Mouse (Mus musculus) intestine, embryonic 16.5 days (tissue): Measurements from ENCODE around the gene Syn2. TPM values are rescaled to one million over a fixed set of nuclear protein-coding genes. Genes with fewer than 3 reads are reported as not detected.
A peak's percentile ranks its signal among the peaks of the same experiment; 100 is the strongest.
"Not testable (repeated sequence)": the region's sequence is repeated elsewhere in the genome, so short reads cannot be mapped to it uniquely, and the experiment has no call there.

Experiments used
- ATAC-seq: fragments of 200-750 bp; cut with Nextera tagmentation; 2 replicates; pipeline ENCODE4 v1.8.0; 2017; ENCODE audit warnings: moderate TSS enrichment, moderate library complexity
- H3K27ac ChIP-seq: fragments of 300-500 bp; sonication (generic); 2 replicates; pipeline ENCODE4 v1.5.1; 2014; ENCODE audit warnings: mild to moderate bottlenecking, low read length
- H3K27me3 ChIP-seq: fragments of 300-500 bp; sonication (generic); replicated peaks from 2 replicates; pipeline ENCODE4 v1.6.1; 2014; ENCODE audit warnings: low read length, control low read depth, mixed read lengths; ENCODE audit not compliant: control insufficient read depth, insufficient read depth
- H3K36me3 ChIP-seq: fragments of 300-500 bp; sonication (generic); 2 replicates; pipeline ENCODE4 v1.6.1; 2014; ENCODE audit warnings: low read length, control low read depth; ENCODE audit not compliant: control insufficient read depth, insufficient read depth
- H3K4me1 ChIP-seq: fragments of 300-500 bp; sonication (generic); 2 replicates; pipeline ENCODE4 v1.6.1; 2014; ENCODE audit warnings: low read length, control low read depth, mixed read lengths; ENCODE audit not compliant: control insufficient read depth, insufficient read depth
- H3K4me2 ChIP-seq: fragments of 300-500 bp; sonication (generic); 2 replicates; pipeline ENCODE4 v1.6.1; 2014; ENCODE audit warnings: low read depth, low read length, control low read depth
- H3K4me3 ChIP-seq: fragments of 300-500 bp; sonication (generic); 2 replicates; pipeline ENCODE4 v1.5.1; 2014; ENCODE audit warnings: mild to moderate bottlenecking, low read length
- H3K9ac ChIP-seq: fragments of 300-500 bp; sonication (generic); 2 replicates; pipeline ENCODE4 v1.6.1; 2014; ENCODE audit warnings: low read depth, low read length
- H3K9me3 ChIP-seq: fragments of 300-500 bp; sonication (generic); 2 replicates; pipeline ENCODE4 v1.6.1; 2016; ENCODE audit warnings: low read length, control low read depth; ENCODE audit not compliant: control insufficient read depth
- WGBS: fragments of 180-500 bp; shearing (Covaris S2); extraction: QIAGEN DNeasy Blood & Tissue Kit; methylation state at CpG from one replicate; pipeline ENCODE4 v1.1.7; 2014; 5-methylcytosine and 5-hydroxymethylcytosine counted together
- polyA plus RNA-seq: library from polyadenylated mRNA; unstranded; fragments of >200 nt; fragmentation: Nextera tagmentation; extraction: Ambion mirVana; gene quantifications from 2 replicates; pipeline ENCODE4 v1.2.1, GENCODE M21; 2015

Gene Syn2
- polyA plus RNA-seq, 1 experiment from 2014 or later, result 0.89 TPM

DNA sequence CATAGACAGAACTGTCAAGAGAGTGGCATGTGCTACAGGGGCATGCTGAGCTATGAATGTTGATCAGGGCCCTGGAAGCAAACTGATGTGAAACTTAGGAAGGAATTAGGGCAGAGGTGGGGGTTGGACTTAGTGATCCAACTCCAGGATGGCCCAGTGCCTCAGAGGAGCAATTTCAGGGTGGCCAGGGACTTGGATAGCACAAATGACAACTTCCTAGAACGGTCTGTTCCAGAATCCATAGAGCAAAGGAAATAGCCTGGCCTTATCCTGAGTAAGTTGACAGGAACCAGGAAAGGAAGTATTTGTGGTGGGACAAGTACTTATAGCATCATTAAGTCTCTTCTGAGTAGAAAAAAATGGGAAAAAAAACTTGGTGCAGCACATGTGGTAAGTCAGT is 97.9 kb downstream of the Syn2 start:
- H3K27me3 ChIP-seq, result no peaks in the 10 kb centered on the region
- no peaks in the 10 kb centered on the region for H3K36me3 ChIP-seq
- no peak for ATAC-seq
- H3K4me3 ChIP-seq, result no peak overlapping the region
- H3K9me3 ChIP-seq, result no peaks in the 10 kb centered on the region
- WGBS, result 74% methylated on average over 1 of the region's 1 CpGs
- H3K27ac ChIP-seq, result no peak overlapping the region
- no peaks in the 10 kb centered on the region for H3K4me1 ChIP-seq
- no peak overlapping the region for H3K4me2 ChIP-seq
- H3K9ac ChIP-seq, result no peak overlapping the region

DNA sequence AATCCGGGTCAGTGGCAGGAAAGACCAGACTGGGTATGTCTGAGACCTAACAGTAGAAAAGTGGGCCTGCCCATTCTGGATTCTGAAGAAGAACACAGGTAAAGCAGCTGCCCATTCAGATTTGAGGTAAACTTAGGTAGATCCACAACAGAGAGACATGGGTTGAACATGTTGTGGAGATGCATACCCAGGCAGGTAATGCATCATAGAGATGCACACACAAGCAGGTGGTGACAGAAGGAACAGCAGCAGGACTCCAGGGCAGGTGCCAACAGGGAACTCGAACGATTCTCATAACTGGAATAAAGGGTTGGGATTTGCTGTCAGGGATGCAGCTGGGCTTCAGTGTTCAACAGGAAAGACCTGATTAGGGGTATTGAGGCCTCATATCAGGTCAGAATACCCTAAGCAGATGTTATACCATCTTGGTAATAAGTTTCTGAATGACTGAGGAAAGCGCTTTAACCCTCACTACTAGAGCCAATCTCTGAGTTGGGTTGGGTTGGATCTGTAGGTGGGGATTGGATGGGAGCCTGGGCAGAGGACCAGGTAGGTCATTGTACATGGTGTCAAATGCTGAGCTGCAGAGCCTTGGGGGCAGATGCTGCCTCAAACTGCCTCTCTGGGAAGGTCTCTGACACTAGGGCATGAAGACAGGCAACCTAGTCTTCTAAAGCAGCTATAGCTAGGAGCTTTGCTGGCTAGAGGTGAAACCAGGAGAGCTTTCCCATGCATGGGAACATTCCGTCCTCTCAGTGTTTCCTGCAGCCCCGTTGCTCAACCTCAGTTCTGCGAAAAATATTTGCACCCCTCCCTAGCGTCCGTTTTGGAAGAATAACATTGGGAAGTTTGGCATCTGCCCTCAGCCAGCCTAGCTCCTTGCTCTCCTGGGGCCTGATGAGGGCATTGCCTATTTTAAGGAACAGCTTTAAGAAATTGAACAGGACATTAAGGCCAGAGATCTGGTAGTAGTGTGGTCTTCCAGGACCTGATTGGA is 103.6 kb downstream of the Syn2 start:
- Histone ChIP-seq H3K9me3 (no peaks in the 10 kb centered on the region), H3K4me1 (no peaks in the 10 kb centered on the region), H3K4me2 (no peak overlapping the region), H3K4me3 (no peak overlapping the region), H3K27ac (no peak overlapping the region), H3K27me3 (no peaks in the 10 kb centered on the region), H3K36me3 (no peaks in the 10 kb centered on the region), H3K9ac (no peak overlapping the region)
- no peak for ATAC-seq
- 87% methylated on average over 9 of the region's 9 CpGs for WGBS

DNA sequence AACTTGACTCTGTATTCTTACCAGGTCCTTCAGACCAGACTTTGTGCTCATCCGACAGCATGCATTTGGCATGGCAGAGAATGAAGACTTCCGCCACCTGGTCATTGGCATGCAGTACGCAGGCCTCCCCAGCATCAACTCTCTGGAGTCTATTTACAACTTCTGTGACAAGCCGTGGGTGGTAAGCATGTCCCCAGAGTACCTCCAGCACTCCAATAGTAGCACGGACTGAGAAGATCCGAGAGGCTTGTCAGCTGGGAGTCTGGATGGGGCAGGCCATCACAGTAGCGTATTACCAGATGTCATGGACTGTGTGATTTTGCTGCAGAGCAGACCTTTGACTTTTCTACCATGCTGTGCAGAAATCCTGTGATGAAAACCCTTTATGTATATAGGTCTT is 104.6 kb downstream of the Syn2 start:
- H3K27ac ChIP-seq, result no peak overlapping the region
- H3K9me3 ChIP-seq, result no peaks in the 10 kb centered on the region
- no peak overlapping the region for H3K9ac ChIP-seq
- no peaks in the 10 kb centered on the region for H3K27me3 ChIP-seq
- no peak overlapping the region for H3K4me3 ChIP-seq
- no peak for ATAC-seq
- H3K36me3 ChIP-seq, result no peaks in the 10 kb centered on the region
- no peaks in the 10 kb centered on the region for H3K4me1 ChIP-seq
- WGBS, result 83% methylated on average over 7 of the region's 7 CpGs
- no peak overlapping the region for H3K4me2 ChIP-seq

DNA sequence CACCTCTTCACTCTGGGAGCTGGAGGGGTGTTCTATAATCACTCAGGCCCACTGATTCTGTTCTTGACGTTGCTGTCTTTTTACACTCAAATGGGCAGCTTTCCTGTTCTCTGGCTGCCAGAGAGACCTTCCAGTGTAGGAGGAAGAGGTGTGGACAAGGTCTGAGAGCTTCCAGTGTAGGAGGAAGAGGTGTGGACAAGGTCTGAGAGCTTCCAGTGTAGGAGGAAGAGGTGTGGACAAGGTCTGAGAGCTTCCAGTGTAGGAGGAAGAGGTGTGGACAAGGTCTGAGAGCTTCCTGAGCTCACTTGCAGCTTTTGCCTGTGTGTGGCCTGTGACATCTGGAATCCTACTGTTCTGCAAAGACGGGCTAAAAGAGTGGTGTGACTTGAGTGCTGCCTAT is 105.7 kb downstream of the Syn2 start:
- not testable (repeated sequence) for H3K4me3 ChIP-seq, H3K36me3 ChIP-seq, H3K27me3 ChIP-seq, H3K4me2 ChIP-seq, ATAC-seq, H3K27ac ChIP-seq, H3K9me3 ChIP-seq, H3K4me1 ChIP-seq, H3K9ac ChIP-seq
- 40% methylated on average over 2 of the region's 2 CpGs for WGBS

DNA sequence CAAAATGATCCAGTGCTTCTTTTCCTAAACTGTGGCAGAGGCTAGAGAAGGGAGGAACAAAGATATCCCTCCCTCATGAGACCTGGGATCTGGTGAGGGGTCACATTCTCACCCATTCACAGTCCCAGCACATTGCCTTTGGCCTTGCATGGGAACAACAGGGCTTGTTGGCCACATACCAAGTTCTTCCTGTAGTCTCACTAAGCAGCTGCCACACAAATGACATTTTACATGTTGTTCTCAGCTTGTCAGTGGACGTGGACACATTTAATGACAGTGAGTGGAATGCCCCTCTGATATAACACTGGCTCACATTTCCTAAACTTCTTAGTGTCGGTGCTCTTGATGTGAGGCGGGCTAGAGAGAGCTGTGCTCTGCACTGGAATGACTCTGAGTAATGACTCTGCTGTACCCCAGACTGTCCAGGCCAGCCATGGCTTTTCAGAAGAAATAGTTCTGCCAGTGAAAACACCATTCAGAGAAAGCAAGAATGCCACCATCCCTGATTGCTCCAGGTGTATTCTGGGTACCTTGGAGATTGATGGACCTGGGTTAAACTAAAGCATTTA is 106.5 kb downstream of the Syn2 start:
- Histone ChIP-seq H3K4me2 (no peak overlapping the region), H3K27me3 (no peaks in the 10 kb centered on the region)

DNA sequence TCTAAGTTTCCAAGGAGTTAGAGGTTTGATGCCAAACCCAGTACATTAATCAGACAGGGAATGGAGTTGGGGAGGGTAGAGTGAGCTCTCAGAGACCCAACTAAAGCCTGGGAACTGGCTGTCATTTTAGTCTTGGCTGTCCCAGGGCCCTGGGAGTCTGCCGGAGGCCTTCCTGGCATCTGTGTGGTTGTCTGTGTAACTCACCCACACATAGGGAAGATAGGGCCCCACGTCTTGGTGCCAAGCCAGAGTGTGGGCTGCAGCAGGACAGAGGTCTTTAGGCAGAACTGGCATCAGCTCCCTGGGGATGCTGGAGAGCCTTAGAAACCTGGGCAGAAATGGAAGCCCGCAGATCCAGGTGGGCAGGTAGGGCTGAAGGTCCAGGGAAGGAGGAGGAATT is 107.2 kb downstream of the Syn2 start:
- no peak overlapping the region for H3K4me2 ChIP-seq
- no peaks in the 10 kb centered on the region for H3K36me3 ChIP-seq
- H3K4me1 ChIP-seq, result no peaks in the 10 kb centered on the region
- H3K9ac ChIP-seq, result no peak overlapping the region
- H3K27me3 ChIP-seq, result no peaks in the 10 kb centered on the region
- WGBS, result 88% methylated on average over 3 of the region's 3 CpGs
- no peak overlapping the region for H3K27ac ChIP-seq
- H3K4me3 ChIP-seq, result no peak overlapping the region
- ATAC-seq, result no peak
- no peaks in the 10 kb centered on the region for H3K9me3 ChIP-seq

More for the DNA sequence above, 106.5 kb downstream of the Syn2 start:
- no peaks in the 10 kb centered on the region for H3K9me3 ChIP-seq
- no peak overlapping the region for H3K27ac ChIP-seq
- H3K4me1 ChIP-seq, result no peaks in the 10 kb centered on the region
- H3K4me3 ChIP-seq, result no peak overlapping the region
- ATAC-seq, result no peak
- 64% methylated on average over 3 of the region's 3 CpGs for WGBS
- H3K36me3 ChIP-seq, result no peaks in the 10 kb centered on the region
- H3K9ac ChIP-seq, result no peak overlapping the region

DNA sequence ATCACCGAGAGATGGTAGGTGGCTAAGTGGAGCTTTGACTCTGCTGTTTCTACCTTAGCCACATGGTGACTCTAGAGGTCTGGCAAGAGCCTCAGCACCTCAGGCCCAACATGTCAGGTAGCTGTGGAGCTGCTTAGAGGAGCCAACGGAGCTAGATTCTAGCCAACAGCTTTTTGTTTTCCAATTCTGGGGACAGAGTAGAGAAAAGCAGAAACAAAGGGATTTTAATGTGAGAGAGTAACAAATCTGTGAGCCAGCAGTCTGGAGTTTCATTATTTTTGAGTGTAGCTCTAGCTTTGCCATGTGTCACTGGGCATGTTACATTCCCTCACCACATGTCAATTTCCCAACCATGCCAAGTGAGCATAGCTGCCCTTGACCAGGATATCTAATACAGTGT is 109.5 kb downstream of the Syn2 start:
- ATAC-seq, result no peak
- H3K4me2 ChIP-seq, result no peak overlapping the region
- no peak overlapping the region for H3K4me3 ChIP-seq
- no peak overlapping the region for H3K9ac ChIP-seq
- H3K27ac ChIP-seq, result no peak overlapping the region
- H3K4me1 ChIP-seq, result no peaks in the 10 kb centered on the region
- no peaks in the 10 kb centered on the region for H3K36me3 ChIP-seq
- WGBS, result 77% methylated on average over 2 of the region's 2 CpGs
- no peaks in the 10 kb centered on the region for H3K9me3 ChIP-seq
- H3K27me3 ChIP-seq, result no peaks in the 10 kb centered on the region

DNA sequence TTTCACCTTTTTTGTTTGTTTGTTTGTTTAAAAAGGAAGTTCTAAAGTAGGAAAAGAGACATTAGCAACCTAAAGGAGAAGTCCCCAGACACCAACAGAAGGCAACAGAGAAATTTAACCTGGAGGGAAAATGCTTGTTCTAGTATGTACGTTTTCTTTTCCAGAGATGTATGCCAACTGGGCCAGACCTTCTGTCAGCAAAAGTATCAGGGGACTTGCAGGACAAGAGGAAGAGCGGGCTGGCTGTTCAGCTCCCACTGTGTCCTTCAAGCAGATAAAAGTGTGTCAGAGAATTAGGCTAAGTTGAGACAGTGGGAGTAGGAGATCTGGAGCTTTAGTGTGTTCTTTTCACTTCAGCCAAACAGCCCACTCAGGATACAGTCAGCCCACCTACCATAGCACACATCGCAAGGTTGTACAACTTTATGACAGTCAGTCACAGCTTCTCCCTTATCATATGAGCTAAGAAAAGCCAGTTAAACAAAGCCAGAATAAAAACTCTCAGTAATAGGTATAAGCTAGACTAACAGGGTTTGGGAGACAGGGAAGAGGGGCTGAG is 110.9 kb downstream of the Syn2 start:
- H3K9me3 ChIP-seq, result no peaks in the 10 kb centered on the region

DNA sequence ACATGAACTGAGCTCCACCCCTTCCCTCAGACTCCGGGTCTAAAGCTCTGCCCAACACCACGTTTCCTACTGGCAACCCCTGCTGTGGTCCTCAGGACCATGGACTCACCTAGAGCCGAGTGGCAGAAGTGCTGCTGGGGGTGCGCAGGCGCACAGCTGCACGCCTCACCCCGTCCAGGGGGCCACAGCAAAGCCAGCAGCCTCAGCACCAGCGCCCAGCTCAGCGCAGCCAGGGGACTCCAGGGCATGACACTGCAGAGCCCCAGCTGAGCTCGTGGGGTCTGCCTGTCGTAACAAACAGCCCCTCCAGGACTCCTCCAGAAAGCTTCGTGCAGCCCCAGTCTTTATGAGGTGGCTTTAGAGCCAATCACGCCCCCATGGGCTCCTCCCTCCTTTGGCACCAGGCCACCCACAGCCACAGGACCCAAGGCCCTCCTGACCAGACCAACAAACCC is 116.9 kb downstream of the Syn2 start:
- H3K9me3 ChIP-seq, result no peaks in the 10 kb centered on the region
- no peaks in the 10 kb centered on the region for H3K36me3 ChIP-seq
- peak; percentile 71 for ATAC-seq
- WGBS, result 6% methylated on average over 13 of the region's 13 CpGs
- peak overlapping the region; percentile 27 for H3K4me3 ChIP-seq
- H3K27ac ChIP-seq, result no peak overlapping the region
- H3K9ac ChIP-seq, result peak overlapping the region; percentile 53
- H3K27me3 ChIP-seq, result no peaks in the 10 kb centered on the region
- H3K4me1 ChIP-seq, result peaks cover 11% of the 10 kb centered on the region
- H3K4me2 ChIP-seq, result peak overlapping the region; percentile 55

More for the DNA sequence above, 110.9 kb downstream of the Syn2 start:
- Histone ChIP-seq H3K9ac (no peak overlapping the region), H3K27ac (no peak overlapping the region), H3K4me1 (no peaks in the 10 kb centered on the region), H3K36me3 (no peaks in the 10 kb centered on the region), H3K27me3 (no peaks in the 10 kb centered on the region), H3K4me3 (no peak overlapping the region), H3K4me2 (no peak overlapping the region)
- ATAC-seq, result no peak
- 83% methylated on average over 3 of the region's 3 CpGs for WGBS
